ENCODE assay signal across 10 mouse cellular contexts in the genomic region with DNA sequence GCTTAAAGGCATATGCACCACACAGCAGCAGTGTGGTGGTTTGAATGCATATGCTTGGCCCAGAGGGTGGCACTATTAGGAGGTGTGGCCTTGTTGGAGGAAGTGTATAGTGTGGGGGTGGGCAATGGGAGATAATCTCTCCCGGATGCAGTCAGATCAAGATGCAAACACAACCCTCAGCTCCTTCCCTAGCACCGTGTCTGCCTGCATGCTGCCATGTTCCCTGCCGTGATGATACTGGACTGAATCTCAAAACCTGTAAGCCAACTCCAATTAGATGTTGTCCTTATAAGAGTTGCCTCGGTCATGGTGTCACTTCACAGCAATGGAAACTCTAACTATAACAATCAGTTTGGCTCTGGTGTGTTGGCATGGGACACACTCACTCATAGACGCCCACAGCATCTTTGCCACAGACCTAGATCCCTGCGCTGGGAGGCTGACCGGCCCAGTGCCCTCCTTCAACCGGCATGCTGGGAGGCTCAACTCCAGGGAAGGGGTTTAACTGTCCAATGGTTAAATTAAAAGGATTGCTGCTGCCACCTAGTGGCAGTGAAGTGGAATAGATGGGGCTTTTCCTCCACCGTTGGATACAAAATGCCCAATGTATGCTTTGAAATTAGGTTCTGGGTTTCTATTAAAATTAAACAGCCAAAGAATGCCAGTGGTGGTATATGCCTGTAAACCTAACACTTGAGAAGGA. TPM values are rescaled to one million over a fixed set of nuclear protein-coding genes. Genes with fewer than 3 reads are reported as not detected.
A peak's percentile ranks its signal among the peaks of the same experiment; 100 is the strongest.
DNase-seq lines count a peak whose midpoint lies in the region; ATAC-seq and TF ChIP-seq lines count a peak whose summit lies in the region.
"Had no signal": no experiment of that assay in that cellular context is flagged by ENCODE, and none has a peak within 500 bp of the region (broad histone marks: within the 10 kb centered on the region; RNA-seq: fewer than 3 reads in every experiment).

No protein-coding gene starts in this region.

- H3K4me2 ChIP-seq in intestine, embryonic 16.5 days (ENCODE audit: low read depth, low read length), result no peak overlapping the region

- 0 out of 2 replicates have a peak, but pooled peaks cover 4% of the 10 kb centered on the region for H3K27me3 ChIP-seq in limb, embryonic 10.5 days (ENCODE audit: low read depth, poor library complexity, severe bottlenecking)
- no peaks in the 10 kb centered on the region for H3K27me3 ChIP-seq in intestine, embryonic 16.5 days (replicated peaks; ENCODE audit: control insufficient read depth, insufficient read depth, low read length)

- no peaks in the 10 kb centered on the region for H3K36me3 ChIP-seq in limb, embryonic 10.5 days
- peaks cover 3% of the 10 kb centered on the region; the same call in 1 of the 2 replicates for H3K36me3 ChIP-seq in intestine, embryonic 16.5 days (ENCODE audit: control insufficient read depth, insufficient read depth, low read length)

- H3K4me1 ChIP-seq in limb, embryonic 10.5 days, result peaks cover 13% of the 10 kb centered on the region
- peaks cover 4% of the 10 kb centered on the region for H3K4me1 ChIP-seq in intestine, embryonic 16.5 days (ENCODE audit: control insufficient read depth, insufficient read depth, low read length)

- DNase-seq in gastrocnemius, adult 2 months, result no peak
- no peak for DNase-seq in gastrocnemius, postnatal 10 days
- DNase-seq in urinary bladder, postnatal 25 days (ENCODE audit: low spot score), result peak; percentile 18
- DNase-seq in urinary bladder, postnatal 36 days (ENCODE audit: low spot score in 2 of 2), result no peak
- DNase-seq in limb, embryonic 10.5 days (ENCODE audit: low spot score), result peak; percentile 56
- DNase-seq in natural killer cell, adult 2 months (ENCODE audit: low spot score in 2 of 2), result peak; percentile 34 to 46

- intact Hi-C loops in gastrocnemius, adult 2 months (cut with DNase I), result no loop called here

- WGBS in limb, embryonic 10.5 days, result 38% methylated on average over 9 of the region's 9 CpGs
- 31% methylated on average over 9 of the region's 9 CpGs for WGBS in intestine, embryonic 16.5 days

- H3K9ac ChIP-seq in intestine, embryonic 16.5 days (ENCODE audit: low read depth, low read length), result no peak overlapping the region

- no peak overlapping the region for H3K4me3 ChIP-seq in gastrocnemius, adult 2 months
- H3K4me3 ChIP-seq in limb, embryonic 10.5 days, result no peak overlapping the region
- H3K4me3 ChIP-seq in intestine, embryonic 16.5 days (ENCODE audit: low read length), result no peak overlapping the region

- peak; percentile 87 for TF ChIP-seq CTCF in gastrocnemius, adult 2 months (IDR thresholded peaks at IDR 0.05)

- no peak overlapping the region for H3K27ac ChIP-seq in gastrocnemius, adult 2 months
- H3K27ac ChIP-seq in limb, embryonic 10.5 days, result no peak overlapping the region
- H3K27ac ChIP-seq in intestine, embryonic 16.5 days (ENCODE audit: low read length), result no peak overlapping the region

- ATAC-seq in common myeloid progenitor, adult 5-6 weeks (replicated peaks; ENCODE audit: low read depth, poor library complexity, severe bottlenecking), result peak; percentile 23; the same call in 1 of the 2 replicates
- ATAC-seq in intestine, embryonic 16.5 days, result no peak

- no peaks in the 10 kb centered on the region for H3K9me3 ChIP-seq in limb, embryonic 10.5 days (replicated peaks)
- no peaks in the 10 kb centered on the region for H3K9me3 ChIP-seq in intestine, embryonic 16.5 days (ENCODE audit: control insufficient read depth, low read length)

RNA-seq across cellular contexts. Expression of a gene that starts 2.5 kb away (rescaled TPM):
- total RNA-seq in gastrocnemius, adult 2 months (2021), result 100 to 1,000 TPM; 231 to 243 TPM
- 100 to 1,000 TPM; 163 to 166 TPM for total RNA-seq in gastrocnemius, postnatal 10 days (2021)
- total RNA-seq in common myeloid progenitor, adult 5-6 weeks (2017), result 78.3 and 82.6 TPM in 2 replicates
- polyA plus RNA-seq in limb, embryonic 10.5 days (2016; fragmentation: Nextera tagmentation; extraction: Ambion mirVana), result 57.5 and 57.8 TPM in 2 replicates
- 151 and 153 TPM in 2 replicates for polyA plus RNA-seq in intestine, embryonic 16.5 days (2015; fragmentation: Nextera tagmentation; extraction: Ambion mirVana)

RNA-seq across cellular contexts. Expression of a gene that starts 30.7 kb away (rescaled TPM):
- total RNA-seq in gastrocnemius, adult 2 months (2021), result not detected
- total RNA-seq in gastrocnemius, postnatal 10 days (2021), result 1 to 10 TPM; 1.9 to 4.0 TPM
- total RNA-seq in common myeloid progenitor, adult 5-6 weeks (2017), result 17.1 and 23.8 TPM in 2 replicates
- 0.05 and 0.15 TPM in 2 replicates for polyA plus RNA-seq in limb, embryonic 10.5 days (2016; fragmentation: Nextera tagmentation; extraction: Ambion mirVana)
- polyA plus RNA-seq in intestine, embryonic 16.5 days (2015; fragmentation: Nextera tagmentation; extraction: Ambion mirVana), result 3.5 and 3.9 TPM in 2 replicates

RNA-seq across cellular contexts. Expression of a gene that starts 30.8 kb away (rescaled TPM):
- total RNA-seq in gastrocnemius, adult 2 months (2021), result not detected
- not detected for total RNA-seq in gastrocnemius, postnatal 10 days (2021)
- total RNA-seq in common myeloid progenitor, adult 5-6 weeks (2017), result not detected in 2 replicates
- polyA plus RNA-seq in limb, embryonic 10.5 days (2016; fragmentation: Nextera tagmentation; extraction: Ambion mirVana), result not detected in 2 replicates
- not detected in 2 replicates for polyA plus RNA-seq in intestine, embryonic 16.5 days (2015; fragmentation: Nextera tagmentation; extraction: Ambion mirVana)
- total RNA-seq: adrenal gland, adult 18-20 months; left cerebral cortex, adult 8-10 months had no signal

Comparison
In these comparisons a context has a peak if more than half of its experiments do, and no peak if none do; other contexts are left out.
1. DNase-seq: peak in urinary bladder, postnatal 25 days (single experiment), limb, embryonic 10.5 days (single experiment) and natural killer cell, adult 2 months (2 of 2); none in gastrocnemius, adult 2 months (single experiment), gastrocnemius, postnatal 10 days (single experiment) and urinary bladder, postnatal 36 days (0 of 2).